ENCODE assay signal across 8 mouse cellular contexts in the genomic region with DNA sequence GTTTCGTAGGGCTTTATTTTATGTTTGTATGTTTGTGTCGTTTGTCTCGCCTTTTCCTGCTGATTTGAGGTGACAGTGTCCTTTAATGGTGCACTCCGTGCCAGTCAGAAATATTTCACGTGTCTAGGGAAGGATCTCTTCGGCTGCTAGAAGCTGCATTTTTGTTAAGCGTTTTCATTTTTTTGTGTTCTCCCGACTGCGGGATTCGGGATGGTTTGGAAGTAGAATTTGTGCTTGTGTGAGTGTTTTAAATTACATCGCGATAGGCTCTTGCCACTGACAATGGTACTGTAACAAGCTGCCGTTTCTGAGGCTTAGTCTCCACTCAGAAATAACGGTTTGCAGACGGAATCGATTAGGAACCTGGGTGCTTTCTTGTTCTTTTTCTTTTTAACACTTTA. TPM values are rescaled to one million over a fixed set of nuclear protein-coding genes. Genes with fewer than 3 reads are reported as not detected.
DNase-seq lines count a peak whose midpoint lies in the region; ATAC-seq and TF ChIP-seq lines count a peak whose summit lies in the region.

No protein-coding gene starts in this region.

- H3K27ac ChIP-seq in heart, embryonic 10.5 days = peak overlapping the region; percentile 99
- no peak overlapping the region for H3K27ac ChIP-seq in embryonic facial prominence, embryonic 11.5 days (replicated peaks; ENCODE audit: low read depth, low read length)
- H3K27ac ChIP-seq in intestine, embryonic 14.5 days (ENCODE audit: low read depth) = peak overlapping the region; percentile 12; the same call in 1 of the 2 replicates

- peak overlapping the region; percentile 88 for H3K4me2 ChIP-seq in embryonic facial prominence, embryonic 11.5 days (ENCODE audit: low read depth, low read length)
- H3K4me2 ChIP-seq in intestine, embryonic 14.5 days (ENCODE audit: low read length) = peak overlapping the region; percentile 72

- H3K4me3 ChIP-seq in heart, embryonic 10.5 days = peak overlapping the region; percentile 84
- peak overlapping the region; percentile 71 for H3K4me3 ChIP-seq in C2C12 (ENCODE audit: insufficient read depth, poor library complexity, severe bottlenecking)
- peak overlapping the region; percentile 65 for H3K4me3 ChIP-seq in embryonic facial prominence, embryonic 11.5 days (ENCODE audit: low read depth, low read length)
- peak overlapping the region; percentile 91 for H3K4me3 ChIP-seq in intestine, embryonic 14.5 days (ENCODE audit: low read depth, low read length)

- H3K79me2 ChIP-seq in C2C12 (ENCODE audit: control insufficient read depth, insufficient read depth) = peaks cover 28% of the 10 kb centered on the region

- no peak for ATAC-seq in embryonic facial prominence, embryonic 11.5 days (replicated peaks; ENCODE audit: insufficient number of reproducible peaks, low FRiP score, low TSS enrichment, low read depth)
- ATAC-seq in intestine, embryonic 14.5 days (replicated peaks; ENCODE audit: low FRiP score, low TSS enrichment, low read depth) = no peak

- DNase-seq in heart, embryonic 10.5 days (ENCODE audit: low spot score) = no peak
- no peak for DNase-seq in heart, postnatal 14 days
- peak; percentile 77 for DNase-seq in embryonic facial prominence, embryonic 11.5 days (ENCODE audit: low spot score)
- peak; percentile 63 for DNase-seq in intestine, embryonic 14.5 days (ENCODE audit: low spot score)
- DNase-seq in neural tube, embryonic 10.5 days (ENCODE audit: extremely low spot score, low spot score) = peak; percentile 37
- no peak for DNase-seq in ovary, adult 18-20 months (ENCODE audit: low spot score)
- no peak for DNase-seq in ovary, postnatal 10 days (ENCODE audit: low spot score)

- H3K79me3 ChIP-seq in C2C12 (ENCODE audit: low read depth) = peaks cover 24% of the 10 kb centered on the region

- H3K4me1 ChIP-seq in heart, embryonic 10.5 days = peaks cover 17% of the 10 kb centered on the region
- no peaks in the 10 kb centered on the region for H3K4me1 ChIP-seq in embryonic facial prominence, embryonic 11.5 days (ENCODE audit: control insufficient read depth, insufficient read depth, low read length)
- peaks cover 23% of the 10 kb centered on the region for H3K4me1 ChIP-seq in intestine, embryonic 14.5 days (replicated peaks; ENCODE audit: control insufficient read depth, insufficient read depth, low read length)

- no peak for TF ChIP-seq CTCF in C2C12 (IDR thresholded peaks at IDR 0.05; ENCODE audit: control insufficient read depth, insufficient read depth, insufficient read length)

- H3K27me3 ChIP-seq in heart, embryonic 10.5 days (ENCODE audit: insufficient read depth, poor library complexity, severe bottlenecking) = peaks cover 8% of the 10 kb centered on the region; the same call in 1 of the 2 replicates
- no peaks in the 10 kb centered on the region for H3K27me3 ChIP-seq in C2C12 (ENCODE audit: control insufficient read depth, insufficient read depth, insufficient read length)
- H3K27me3 ChIP-seq in embryonic facial prominence, embryonic 11.5 days (ENCODE audit: control insufficient read depth, insufficient read depth, low read length) = no peaks in the 10 kb centered on the region
- no peaks in the 10 kb centered on the region for H3K27me3 ChIP-seq in intestine, embryonic 14.5 days (replicated peaks; ENCODE audit: control insufficient read depth, insufficient read depth, low read length)

- peaks cover 19% of the 10 kb centered on the region; the same call in 1 of the 2 replicates for H3K36me3 ChIP-seq in heart, embryonic 10.5 days
- H3K36me3 ChIP-seq in C2C12 (ENCODE audit: control insufficient read depth, insufficient read depth) = peaks cover 19% of the 10 kb centered on the region
- no peaks in the 10 kb centered on the region for H3K36me3 ChIP-seq in embryonic facial prominence, embryonic 11.5 days (replicated peaks; ENCODE audit: control insufficient read depth, insufficient read depth, low read depth, low read length)
- H3K36me3 ChIP-seq in intestine, embryonic 14.5 days (ENCODE audit: control insufficient read depth, insufficient read depth, low read length) = peaks cover 20% of the 10 kb centered on the region

- peak overlapping the region; percentile 36 for H3ac ChIP-seq in C2C12 (ENCODE audit: control insufficient read depth, insufficient read length, low read depth)

- H3K9me3 ChIP-seq in heart, embryonic 10.5 days = no peaks in the 10 kb centered on the region
- no peaks in the 10 kb centered on the region for H3K9me3 ChIP-seq in embryonic facial prominence, embryonic 11.5 days (replicated peaks; ENCODE audit: control insufficient read depth, low read length)
- no peaks in the 10 kb centered on the region for H3K9me3 ChIP-seq in intestine, embryonic 14.5 days (ENCODE audit: control insufficient read depth, low read length)

- under 1% methylated on average over 16 of the region's 16 CpGs for WGBS in heart, embryonic 10.5 days
- WGBS in embryonic facial prominence, embryonic 11.5 days = under 1% methylated on average over 16 of the region's 16 CpGs
- WGBS in intestine, embryonic 14.5 days = under 1% methylated on average over 16 of the region's 16 CpGs

- H3K9ac ChIP-seq in embryonic facial prominence, embryonic 11.5 days (replicated peaks; ENCODE audit: low read length) = peak overlapping the region; percentile 62
- H3K9ac ChIP-seq in intestine, embryonic 14.5 days (ENCODE audit: low read length) = peak overlapping the region; percentile 56

- intact Hi-C loops in heart, postnatal 14 days (cut with DNase I) = loop anchor here (2.0 to 10.0 kb wide), 5 partner anchors 18 to 352 kb away; partner anchors contain the start of genes Ankrd42, Ccdc90b and Pcf11

TF ChIP-seq in C2C12, 6 proteins besides CTCF, POLR2A, EP300 and RAD21:
- TF ChIP-seq USF1 (IDR thresholded peaks at IDR 0.05; ENCODE audit: low read depth) (no peak), MAX (IDR thresholded peaks at IDR 0.05) (no peak), MYOG (IDR thresholded peaks at IDR 0.05; ENCODE audit: control insufficient read depth, extremely low read depth, insufficient read length) (no peak), CEBPB (IDR thresholded peaks at IDR 0.05; ENCODE audit: low read depth) (no peak), FOSL1 (IDR thresholded peaks at IDR 0.05; ENCODE audit: insufficient read depth, low read length, poor library complexity, severe bottlenecking) (no peak), MYOD1 (IDR thresholded peaks at IDR 0.05; ENCODE audit: control insufficient read depth, insufficient read length, low read depth) (no peak)

RNA-seq across cellular contexts. Expression of gene Rab30, which starts 0.9 kb away (rescaled TPM):
- 4.8 and 7.2 TPM in 2 replicates for polyA plus RNA-seq in heart, embryonic 10.5 days (2016; fragmentation: Nextera tagmentation; extraction: Ambion mirVana)
- total RNA-seq in heart, postnatal 14 days (2021) = 10 to 100 TPM; 13.5 to 17.1 TPM
- polyA plus RNA-seq in C2C12 (2012; fragmentation: generic; extraction: Trizol) = 2.0 TPM
- polyA plus RNA-seq in embryonic facial prominence, embryonic 11.5 days (2014; fragmentation: Nextera tagmentation; extraction: Ambion mirVana) = 21.4 and 23.8 TPM in 2 replicates
- 19.1 and 23.4 TPM in 2 replicates for polyA plus RNA-seq in intestine, embryonic 14.5 days (2014; fragmentation: Nextera tagmentation; extraction: Ambion mirVana)

Comparison
In these comparisons a context has a peak if more than half of its experiments do, and no peak if none do; other contexts are left out.
1. DNase-seq: peak in embryonic facial prominence, embryonic 11.5 days (single experiment), intestine, embryonic 14.5 days (single experiment) and neural tube, embryonic 10.5 days (single experiment); none in heart, embryonic 10.5 days (single experiment), heart, postnatal 14 days (0 of 2), ovary, adult 18-20 months (single experiment) and ovary, postnatal 10 days (single experiment).
2. Peak in every context shown above with its lines, with median percentiles within 50 percentile points of each other: H3K4me3 ChIP-seq.